Mouse (Mus musculus): ENCODE measurements around the gene Pnpla2. TPM values are rescaled to one million over a fixed set of nuclear protein-coding genes. Genes with fewer than 3 reads are reported as not detected.

Gene Pnpla2
- polyA plus RNA-seq, 1 experiment from 2014 or later: 31.9 TPM

DNA sequence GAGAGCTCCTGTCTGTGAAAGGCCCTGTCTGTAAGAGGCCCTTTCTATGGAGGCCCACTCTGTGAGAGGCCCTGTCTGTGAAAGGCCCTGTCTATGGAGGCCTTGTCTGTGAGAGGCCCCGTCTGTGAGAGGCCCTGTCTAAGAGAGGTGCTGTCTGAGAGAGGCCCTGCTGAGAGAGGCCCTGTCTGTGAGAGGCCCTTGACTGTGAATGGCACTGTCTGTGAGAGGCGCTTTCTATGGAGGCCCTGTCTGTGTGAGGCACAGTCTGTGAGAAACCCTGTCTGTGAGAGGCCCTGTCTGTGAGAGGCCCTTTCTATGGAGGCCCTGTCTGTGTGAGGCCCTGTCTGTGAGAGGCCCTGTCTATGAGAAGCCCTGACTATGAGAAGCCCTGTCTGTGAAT lies 51.3 kb downstream of the Pnpla2 start:
- 87% methylated on average over 2 of the region's 2 CpGs for WGBS

DNA sequence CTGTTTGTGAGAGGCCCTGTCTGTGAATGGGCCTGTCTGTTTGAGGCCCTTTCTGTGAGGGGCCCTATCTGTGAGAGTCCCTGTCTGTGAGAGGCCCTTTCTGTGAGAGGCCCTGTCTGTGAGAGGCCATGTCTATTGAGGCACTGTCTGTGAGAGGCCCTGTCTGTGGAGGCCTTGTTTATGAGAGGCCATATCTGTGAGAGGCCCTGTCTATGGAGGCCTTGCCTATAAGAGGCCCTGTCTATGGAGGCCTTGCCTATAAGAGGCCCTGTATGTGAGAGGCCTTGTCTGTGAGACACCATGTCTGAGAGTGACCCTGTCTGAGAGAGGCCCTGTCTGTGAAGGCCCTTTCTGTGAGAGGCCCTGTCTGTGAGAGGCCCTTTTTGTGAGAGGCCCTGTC lies 53.2 kb downstream of the Pnpla2 start:
- Histone ChIP-seq H3K36me3 (ENCODE audit: control insufficient read depth, insufficient read depth, low read length) (no peaks in the 10 kb centered on the region; the same call in 1 of the 2 replicates), H3K9me3 (ENCODE audit: control insufficient read depth, low read length) (no peaks in the 10 kb centered on the region), H3K4me1 (ENCODE audit: control insufficient read depth, insufficient read depth, low read length) (no peaks in the 10 kb centered on the region), H3K4me3 (ENCODE audit: low read length) (no peak overlapping the region), H3K27ac (ENCODE audit: low read depth, low read length) (no peak overlapping the region), H3K4me2 (replicated peaks; ENCODE audit: low read depth, low read length) (no peak overlapping the region), H3K9ac (ENCODE audit: low read depth, low read length) (no peak overlapping the region), H3K27me3 (ENCODE audit: control insufficient read depth, insufficient read depth, low read length) (no peaks in the 10 kb centered on the region)
- ATAC-seq (ENCODE audit: low FRiP score, low TSS enrichment): no peak

More for the DNA sequence above, 51.3 kb downstream of the Pnpla2 start:
- H3K4me2 ChIP-seq (replicated peaks; ENCODE audit: low read depth, low read length): no peak overlapping the region
- H3K27me3 ChIP-seq (ENCODE audit: control insufficient read depth, insufficient read depth, low read length): no peaks in the 10 kb centered on the region
- no peaks in the 10 kb centered on the region; the same call in 1 of the 2 replicates for H3K36me3 ChIP-seq (ENCODE audit: control insufficient read depth, insufficient read depth, low read length)
- no peak overlapping the region for H3K4me3 ChIP-seq (ENCODE audit: low read length)
- H3K9ac ChIP-seq (ENCODE audit: low read depth, low read length): no peak overlapping the region
- no peaks in the 10 kb centered on the region for H3K4me1 ChIP-seq (ENCODE audit: control insufficient read depth, insufficient read depth, low read length)
- no peak for ATAC-seq (ENCODE audit: low FRiP score, low TSS enrichment)
- H3K9me3 ChIP-seq (ENCODE audit: control insufficient read depth, low read length): no peaks in the 10 kb centered on the region
- no peak overlapping the region for H3K27ac ChIP-seq (ENCODE audit: low read depth, low read length)

DNA sequence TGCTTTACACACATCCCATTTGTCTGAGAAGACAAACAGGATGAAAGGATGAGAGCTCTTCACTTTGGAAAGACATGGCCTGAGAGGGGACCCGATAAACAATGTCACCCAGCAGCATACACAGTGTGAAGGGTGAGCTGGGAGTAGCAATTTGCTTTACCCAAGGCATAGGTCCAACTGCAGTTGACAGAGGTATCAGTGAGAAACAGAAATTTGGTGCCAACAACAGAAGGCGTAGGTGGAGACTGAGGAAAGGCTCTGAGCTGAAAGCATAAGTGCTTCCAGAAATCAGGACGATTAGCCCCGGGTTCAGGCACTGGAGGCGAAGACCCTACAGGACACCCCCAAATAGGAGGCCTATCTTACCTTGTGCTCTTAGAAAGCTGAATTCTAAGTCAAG lies 55.2 kb downstream of the Pnpla2 start:
- H3K36me3 ChIP-seq (ENCODE audit: control insufficient read depth, insufficient read depth, low read length): no peaks in the 10 kb centered on the region; the same call in 1 of the 2 replicates
- ATAC-seq (ENCODE audit: low FRiP score, low TSS enrichment): no peak
- no peak overlapping the region for H3K27ac ChIP-seq (ENCODE audit: low read depth, low read length)
- H3K4me2 ChIP-seq (replicated peaks; ENCODE audit: low read depth, low read length): no peak overlapping the region
- H3K4me3 ChIP-seq (ENCODE audit: low read length): no peak overlapping the region
- H3K9me3 ChIP-seq (ENCODE audit: control insufficient read depth, low read length): no peaks in the 10 kb centered on the region
- H3K9ac ChIP-seq (ENCODE audit: low read depth, low read length): no peak overlapping the region
- WGBS: 92% methylated on average over 5 of the region's 5 CpGs
- no peaks in the 10 kb centered on the region for H3K27me3 ChIP-seq (ENCODE audit: control insufficient read depth, insufficient read depth, low read length)
- H3K4me1 ChIP-seq (ENCODE audit: control insufficient read depth, insufficient read depth, low read length): no peaks in the 10 kb centered on the region

Other genes starting within 250 kb of the Pnpla2 start
- gene Lmntd2, start 241.1 kb upstream of the Pnpla2 start, polyA plus RNA-seq (2014; fragmentation: Nextera tagmentation; extraction: Ambion mirVana): 3.3 and 3.4 TPM in 2 replicates
- 52.0 and 52.9 TPM in 2 replicates for gene Rassf7, start 239.3 kb upstream of the Pnpla2 start, polyA plus RNA-seq (2014; fragmentation: Nextera tagmentation; extraction: Ambion mirVana)
- 48.5 and 82.6 TPM in 2 replicates for gene Phrf1, start 226.4 kb upstream of the Pnpla2 start, polyA plus RNA-seq (2014; fragmentation: Nextera tagmentation; extraction: Ambion mirVana)
- 2.4 and 2.7 TPM in 2 replicates for gene Irf7, start 188.7 kb upstream of the Pnpla2 start, polyA plus RNA-seq (2014; fragmentation: Nextera tagmentation; extraction: Ambion mirVana)
- gene Cdhr5, start 178.4 kb upstream of the Pnpla2 start, polyA plus RNA-seq (2014; fragmentation: Nextera tagmentation; extraction: Ambion mirVana): 1.7 and 3.5 TPM in 2 replicates
- 40.2 and 58.1 TPM in 2 replicates for gene Sct, start 176.1 kb upstream of the Pnpla2 start, polyA plus RNA-seq (2014; fragmentation: Nextera tagmentation; extraction: Ambion mirVana)
- gene Drd4, start 163.2 kb upstream of the Pnpla2 start, polyA plus RNA-seq (2014; fragmentation: Nextera tagmentation; extraction: Ambion mirVana): 1.4 and 1.6 TPM in 2 replicates
- 64.0 and 79.7 TPM in 2 replicates for gene Deaf1, start 127.5 kb upstream of the Pnpla2 start, polyA plus RNA-seq (2014; fragmentation: Nextera tagmentation; extraction: Ambion mirVana)
- 36.7 and 46.8 TPM in 2 replicates for gene Tmem80, start 127.5 kb upstream of the Pnpla2 start, polyA plus RNA-seq (2014; fragmentation: Nextera tagmentation; extraction: Ambion mirVana)
- gene Eps8l2, start 116.3 kb upstream of the Pnpla2 start, polyA plus RNA-seq (2014; fragmentation: Nextera tagmentation; extraction: Ambion mirVana): 9.6 and 18.0 TPM in 2 replicates
- gene Taldo1, start 63.0 kb upstream of the Pnpla2 start, polyA plus RNA-seq (2014; fragmentation: Nextera tagmentation; extraction: Ambion mirVana): 321 and 322 TPM in 2 replicates
- 50.7 and 54.5 TPM in 2 replicates for gene Gatd1, start 41.1 kb upstream of the Pnpla2 start, polyA plus RNA-seq (2014; fragmentation: Nextera tagmentation; extraction: Ambion mirVana)
- 0.46 and 1.6 TPM in 2 replicates for gene Cend1, start 25.7 kb upstream of the Pnpla2 start, polyA plus RNA-seq (2014; fragmentation: Nextera tagmentation; extraction: Ambion mirVana)
- gene Slc25a22, start 17.3 kb upstream of the Pnpla2 start, polyA plus RNA-seq (2014; fragmentation: Nextera tagmentation; extraction: Ambion mirVana): 22.0 and 34.1 TPM in 2 replicates
- gene Pidd1, start 11.2 kb upstream of the Pnpla2 start, polyA plus RNA-seq (2014; fragmentation: Nextera tagmentation; extraction: Ambion mirVana): 9.1 and 14.1 TPM in 2 replicates
- 1,491 and 1,701 TPM in 2 replicates for gene Rplp2, start 7.8 kb upstream of the Pnpla2 start, polyA plus RNA-seq (2014; fragmentation: Nextera tagmentation; extraction: Ambion mirVana)
- 13.1 and 13.4 TPM in 2 replicates for gene Cracr2b, start 5.9 kb downstream of the Pnpla2 start, polyA plus RNA-seq (2014; fragmentation: Nextera tagmentation; extraction: Ambion mirVana)
- 93.2 and 108 TPM in 2 replicates for gene Cd151, start 12.2 kb downstream of the Pnpla2 start, polyA plus RNA-seq (2014; fragmentation: Nextera tagmentation; extraction: Ambion mirVana)
- 77.9 and 85.5 TPM in 2 replicates for gene Polr2l, start 19.9 kb downstream of the Pnpla2 start, polyA plus RNA-seq (2014; fragmentation: Nextera tagmentation; extraction: Ambion mirVana)
- gene Tspan4, start 20.0 kb downstream of the Pnpla2 start, polyA plus RNA-seq (2014; fragmentation: Nextera tagmentation; extraction: Ambion mirVana): 71.9 and 90.2 TPM in 2 replicates
- gene Chid1, start 84.7 kb downstream of the Pnpla2 start, polyA plus RNA-seq (2014; fragmentation: Nextera tagmentation; extraction: Ambion mirVana): 28.9 and 38.8 TPM in 2 replicates
- gene Ap2a2, start 107.0 kb downstream of the Pnpla2 start, polyA plus RNA-seq (2014; fragmentation: Nextera tagmentation; extraction: Ambion mirVana): 47.0 and 76.3 TPM in 2 replicates
- gene Muc6, start 200.1 kb downstream of the Pnpla2 start, polyA plus RNA-seq (2014; fragmentation: Nextera tagmentation; extraction: Ambion mirVana): 0.09 and 0.31 TPM in 2 replicates
- 0.14 and 0.61 TPM in 2 replicates for gene Muc2, start 235.1 kb downstream of the Pnpla2 start, polyA plus RNA-seq (2014; fragmentation: Nextera tagmentation; extraction: Ambion mirVana)